Mouse (Mus musculus): ENCODE measurements around the gene Prn. TPM values are rescaled to one million over a fixed set of nuclear protein-coding genes. Genes with fewer than 3 reads are reported as not detected.

The Prn gene
- polyA plus RNA-seq, 1 experiment: not detected

- Histone ChIP-seq H3K27ac (ENCODE audit: control insufficient read depth, insufficient read depth, low read length) (no peak overlapping the region), H3K4me1 (replicated peaks; ENCODE audit: control insufficient read depth, insufficient read depth, low read length) (peaks cover 5% of the 10 kb centered on the region; the same call in 1 of the 2 replicates), H3K27me3 (ENCODE audit: control insufficient read depth, insufficient read depth, low read length) (no peaks in the 10 kb centered on the region), H3K36me3 (ENCODE audit: control insufficient read depth, insufficient read depth, low read length) (no peaks in the 10 kb centered on the region), H3K4me3 (ENCODE audit: control insufficient read depth, insufficient read depth, low read length) (no peak overlapping the region)
- WGBS: 79% methylated on average over 4 of the region's 4 CpGs
- TF ChIP-seq CTCF (IDR thresholded peaks at IDR 0.05; ENCODE audit: borderline replicate concordance, control insufficient read depth, extremely low read depth, insufficient read depth, low read length, poor library complexity): no peak
- TF ChIP-seq POLR2A (IDR thresholded peaks at IDR 0.05; ENCODE audit: control insufficient read depth, extremely low read depth, insufficient read depth, low read length, poor library complexity): no peak
- DNase-seq: no peak
Observed at GRCm38 (mm10) chr2:131911341-131911740, 1.6 kb downstream of the Prn start.

DNA sequence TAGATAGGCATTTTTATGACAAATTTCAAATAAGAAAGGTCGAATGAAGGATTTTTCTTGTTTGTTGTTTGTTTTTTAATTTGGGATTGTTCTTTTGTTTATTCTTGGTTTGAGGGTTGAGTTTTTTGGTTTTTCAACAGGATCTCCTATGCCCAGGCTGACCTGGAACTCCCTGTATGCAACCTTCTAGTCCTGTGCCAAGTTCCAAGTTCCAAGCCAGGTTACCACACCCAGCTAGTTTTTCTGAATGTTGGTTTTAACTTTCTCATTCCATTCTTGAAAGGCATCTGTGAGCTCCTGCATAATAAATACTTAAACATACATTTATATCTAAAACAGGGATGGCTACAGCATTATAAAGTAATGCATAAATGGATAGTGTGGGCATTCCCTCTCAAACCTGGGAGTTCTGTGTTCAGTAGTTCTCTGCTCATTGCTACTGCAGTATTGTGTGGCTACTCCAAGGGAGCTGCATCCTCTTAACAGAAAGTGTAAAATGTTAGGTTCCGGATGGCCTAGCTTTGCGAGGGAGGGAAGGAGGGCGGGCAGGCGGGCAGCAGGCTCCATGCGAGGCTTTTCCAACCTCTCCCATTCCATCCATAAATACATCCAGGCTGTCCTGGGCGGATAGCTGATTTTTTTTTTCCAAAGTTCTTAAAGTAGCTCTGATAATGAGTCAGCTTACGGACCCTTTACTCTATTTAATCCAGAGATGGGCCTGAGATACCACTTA lies 2.9 kb downstream of the Prn start:
- no peak overlapping the region for H3K4me3 ChIP-seq (ENCODE audit: control insufficient read depth, insufficient read depth, low read length)
- no peak for TF ChIP-seq POLR2A (IDR thresholded peaks at IDR 0.05; ENCODE audit: control insufficient read depth, extremely low read depth, insufficient read depth, low read length, poor library complexity)
- TF ChIP-seq CTCF (IDR thresholded peaks at IDR 0.05; ENCODE audit: borderline replicate concordance, control insufficient read depth, extremely low read depth, insufficient read depth, low read length, poor library complexity): no peak
- no peaks in the 10 kb centered on the region for H3K36me3 ChIP-seq (ENCODE audit: control insufficient read depth, insufficient read depth, low read length)
- no peaks in the 10 kb centered on the region for H3K27me3 ChIP-seq (ENCODE audit: control insufficient read depth, insufficient read depth, low read length)
- peaks cover 5% of the 10 kb centered on the region; the same call in 1 of the 2 replicates for H3K4me1 ChIP-seq (replicated peaks; ENCODE audit: control insufficient read depth, insufficient read depth, low read length)
- no peak for DNase-seq
- 95% methylated on average over 8 of the region's 8 CpGs for whole genome bisulfite sequencing
- H3K27ac ChIP-seq (ENCODE audit: control insufficient read depth, insufficient read depth, low read length): no peak overlapping the region

DNA sequence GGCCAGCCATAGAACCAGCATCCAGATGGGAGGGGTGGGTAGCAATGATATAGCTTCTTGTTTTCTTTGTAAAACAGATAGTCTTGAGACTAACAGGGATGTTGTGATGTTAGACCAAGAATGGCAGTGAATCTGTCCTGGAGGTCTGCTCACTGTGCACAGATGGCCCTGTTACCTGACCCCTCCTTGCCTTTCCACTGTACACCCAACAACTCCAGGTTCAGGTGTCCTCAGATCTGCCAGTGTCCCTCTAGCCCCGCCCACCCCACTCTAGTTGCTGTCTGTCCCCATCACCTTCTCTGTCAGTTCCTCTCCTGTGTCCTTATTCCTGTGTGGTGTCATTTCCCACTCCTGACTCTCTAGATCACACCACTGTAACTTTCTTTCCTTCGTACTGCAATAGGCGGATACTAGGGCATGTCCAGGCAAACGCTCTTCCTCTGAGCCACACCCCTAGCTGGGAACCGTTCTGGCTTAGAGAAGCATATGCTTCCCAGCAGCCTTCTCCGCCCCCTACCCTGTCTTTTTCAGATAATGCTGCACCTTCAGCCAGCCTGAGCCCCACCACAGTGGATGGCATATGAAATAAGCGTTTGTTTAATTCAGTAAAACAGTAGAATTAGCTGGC lies 22.6 kb downstream of the Prn start:
- Histone ChIP-seq H3K27ac (ENCODE audit: control insufficient read depth, insufficient read depth, low read length) (no peak overlapping the region), H3K4me1 (replicated peaks; ENCODE audit: control insufficient read depth, insufficient read depth, low read length) (no peaks in the 10 kb centered on the region), H3K36me3 (ENCODE audit: control insufficient read depth, insufficient read depth, low read length) (no peaks in the 10 kb centered on the region), H3K4me3 (ENCODE audit: control insufficient read depth, insufficient read depth, low read length) (no peak overlapping the region), H3K27me3 (ENCODE audit: control insufficient read depth, insufficient read depth, low read length) (no peaks in the 10 kb centered on the region)
- TF ChIP-seq CTCF (IDR thresholded peaks at IDR 0.05; ENCODE audit: borderline replicate concordance, control insufficient read depth, extremely low read depth, insufficient read depth, low read length, poor library complexity): no peak
- TF ChIP-seq POLR2A (IDR thresholded peaks at IDR 0.05; ENCODE audit: control insufficient read depth, extremely low read depth, insufficient read depth, low read length, poor library complexity): no peak
- no peak for DNase-seq
- 92% methylated on average over 7 of the region's 7 CpGs for WGBS

DNA sequence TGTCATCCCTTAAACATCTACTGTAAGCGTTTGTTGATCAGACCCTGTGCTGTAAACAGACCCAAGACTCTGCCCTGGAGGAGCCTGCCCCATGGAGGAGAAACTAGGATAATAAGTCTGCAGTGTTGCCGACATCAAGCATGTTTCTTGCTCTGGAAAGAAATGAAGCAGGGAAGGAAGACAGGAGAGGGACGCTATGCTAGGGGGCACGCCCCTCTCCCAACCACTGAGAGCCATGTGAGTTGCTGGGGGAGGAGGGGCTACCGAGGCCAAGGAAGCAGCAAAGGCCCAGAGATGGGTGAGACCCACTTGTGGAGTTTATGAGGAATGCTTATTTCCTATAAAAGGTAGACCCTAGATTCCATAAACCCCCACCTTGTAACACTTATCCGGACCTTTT lies 23.3 kb downstream of the Prn start:
- no peaks in the 10 kb centered on the region for H3K27me3 ChIP-seq (ENCODE audit: control insufficient read depth, insufficient read depth, low read length)
- no peaks in the 10 kb centered on the region for H3K4me1 ChIP-seq (replicated peaks; ENCODE audit: control insufficient read depth, insufficient read depth, low read length)
- H3K4me3 ChIP-seq (ENCODE audit: control insufficient read depth, insufficient read depth, low read length): no peak overlapping the region
- 87% methylated on average over 6 of the region's 6 CpGs for WGBS
- TF ChIP-seq POLR2A (IDR thresholded peaks at IDR 0.05; ENCODE audit: control insufficient read depth, extremely low read depth, insufficient read depth, low read length, poor library complexity) (no peak), CTCF (IDR thresholded peaks at IDR 0.05; ENCODE audit: borderline replicate concordance, control insufficient read depth, extremely low read depth, insufficient read depth, low read length, poor library complexity) (no peak)
- no peak for DNase-seq
- no peaks in the 10 kb centered on the region for H3K36me3 ChIP-seq (ENCODE audit: control insufficient read depth, insufficient read depth, low read length)
- no peak overlapping the region for H3K27ac ChIP-seq (ENCODE audit: control insufficient read depth, insufficient read depth, low read length)

GRCm38 (mm10) chr2:131933598-131933997 lies 23.8 kb downstream of the Prn start:
- no peaks in the 10 kb centered on the region for H3K27me3 ChIP-seq (ENCODE audit: control insufficient read depth, insufficient read depth, low read length)
- 60% methylated on average over 3 of the region's 3 CpGs for WGBS
- no peak overlapping the region for H3K27ac ChIP-seq (ENCODE audit: control insufficient read depth, insufficient read depth, low read length)
- H3K36me3 ChIP-seq (ENCODE audit: control insufficient read depth, insufficient read depth, low read length): no peaks in the 10 kb centered on the region
- H3K4me1 ChIP-seq (replicated peaks; ENCODE audit: control insufficient read depth, insufficient read depth, low read length): no peaks in the 10 kb centered on the region
- no peak overlapping the region for H3K4me3 ChIP-seq (ENCODE audit: control insufficient read depth, insufficient read depth, low read length)
- DNase-seq: no peak
- TF ChIP-seq POLR2A (IDR thresholded peaks at IDR 0.05; ENCODE audit: control insufficient read depth, extremely low read depth, insufficient read depth, low read length, poor library complexity) (no peak), CTCF (IDR thresholded peaks at IDR 0.05; ENCODE audit: borderline replicate concordance, control insufficient read depth, extremely low read depth, insufficient read depth, low read length, poor library complexity) (no peak)

GRCm38 (mm10) chr2:131934243-131934642 lies 24.5 kb downstream of the Prn start:
- no peak for DNase-seq
- Histone ChIP-seq H3K27me3 (ENCODE audit: control insufficient read depth, insufficient read depth, low read length) (no peaks in the 10 kb centered on the region), H3K36me3 (ENCODE audit: control insufficient read depth, insufficient read depth, low read length) (no peaks in the 10 kb centered on the region), H3K4me3 (ENCODE audit: control insufficient read depth, insufficient read depth, low read length) (no peak overlapping the region), H3K4me1 (replicated peaks; ENCODE audit: control insufficient read depth, insufficient read depth, low read length) (no peaks in the 10 kb centered on the region), H3K27ac (ENCODE audit: control insufficient read depth, insufficient read depth, low read length) (no peak overlapping the region)
- TF ChIP-seq CTCF (IDR thresholded peaks at IDR 0.05; ENCODE audit: borderline replicate concordance, control insufficient read depth, extremely low read depth, insufficient read depth, low read length, poor library complexity) (no peak), POLR2A (IDR thresholded peaks at IDR 0.05; ENCODE audit: control insufficient read depth, extremely low read depth, insufficient read depth, low read length, poor library complexity) (no peak)
- WGBS: 98% methylated on average over 2 of the region's 2 CpGs

All from thymus, adult 2 months (tissue).